Mouse (Mus musculus) kidney, postnatal 10 days (tissue): ENCODE measurements at regions not wholly inside any gene's neighbourhood (a gene's known extent, or its start where the extent isn't known, plus 50 kb on each side); places are given as distances from the start of the nearest gene placed in this dataset.

Source experiments
- DNase-seq: peaks from one replicate; pipeline ENCODE4 v3.0.0; 2021; ENCODE audit warnings: mixed read lengths

DNA sequence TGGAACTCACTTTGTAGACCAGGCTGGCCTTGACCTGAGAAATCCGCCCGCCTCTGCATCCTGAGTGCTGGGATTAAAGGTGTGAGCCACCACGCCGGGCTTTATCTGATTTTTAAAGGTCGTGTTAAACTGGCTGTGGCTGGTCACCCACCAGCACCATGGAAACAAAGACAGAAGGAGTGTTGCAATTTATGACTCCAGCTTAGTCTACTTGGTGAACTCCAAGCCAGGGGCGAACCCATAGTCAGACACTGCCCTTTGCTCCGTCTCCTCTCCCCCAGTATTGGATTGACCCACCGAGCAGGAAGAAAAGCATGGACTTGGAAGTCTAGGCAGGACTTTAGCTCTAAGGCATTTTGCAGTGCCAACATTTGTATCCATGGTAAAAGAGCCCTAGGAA, 86.5 kb upstream of the Fam3c start:
- DNase-seq = no peak

DNA sequence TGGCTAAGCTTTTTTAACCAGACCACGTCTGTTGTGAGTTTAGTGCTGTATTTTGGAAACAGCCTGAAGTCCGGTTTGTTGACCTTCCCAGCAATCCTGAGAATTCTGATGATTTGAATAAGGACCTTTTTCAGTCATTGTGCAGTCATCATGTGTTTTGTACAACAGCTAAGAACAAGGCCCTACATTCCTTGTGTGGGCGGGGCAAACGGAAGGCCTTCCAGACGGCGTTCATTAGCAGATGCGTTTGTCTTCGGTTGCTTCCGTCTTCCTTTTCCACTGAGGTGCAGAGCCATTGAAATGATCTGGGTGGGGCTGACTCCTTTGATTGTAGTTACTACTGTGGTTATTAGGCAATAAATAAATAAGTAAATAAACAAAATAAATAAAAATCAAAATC, 83.8 kb upstream of the Fam3c start:
- DNase-seq = no peak

DNA sequence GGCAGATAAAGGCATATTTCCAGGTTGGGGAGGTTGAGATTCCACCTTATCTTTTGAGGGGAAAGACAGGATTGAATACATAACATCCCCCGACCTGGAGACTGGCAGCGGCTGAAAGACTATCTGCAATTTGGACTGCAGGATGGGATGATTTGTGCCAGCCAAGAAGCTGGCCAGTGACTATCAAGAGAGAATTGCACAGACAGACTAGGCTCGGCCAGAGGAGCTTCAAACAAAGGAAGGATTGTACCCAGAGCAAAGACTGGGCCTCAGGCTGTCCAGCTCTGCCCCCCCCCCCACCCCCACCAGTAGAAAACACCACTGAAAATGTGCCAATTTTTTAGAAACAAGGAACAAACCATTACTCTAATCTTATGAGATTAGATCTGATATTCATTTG, 73.0 kb upstream of the Fam3c start:
- DNase-seq = no peak

DNA sequence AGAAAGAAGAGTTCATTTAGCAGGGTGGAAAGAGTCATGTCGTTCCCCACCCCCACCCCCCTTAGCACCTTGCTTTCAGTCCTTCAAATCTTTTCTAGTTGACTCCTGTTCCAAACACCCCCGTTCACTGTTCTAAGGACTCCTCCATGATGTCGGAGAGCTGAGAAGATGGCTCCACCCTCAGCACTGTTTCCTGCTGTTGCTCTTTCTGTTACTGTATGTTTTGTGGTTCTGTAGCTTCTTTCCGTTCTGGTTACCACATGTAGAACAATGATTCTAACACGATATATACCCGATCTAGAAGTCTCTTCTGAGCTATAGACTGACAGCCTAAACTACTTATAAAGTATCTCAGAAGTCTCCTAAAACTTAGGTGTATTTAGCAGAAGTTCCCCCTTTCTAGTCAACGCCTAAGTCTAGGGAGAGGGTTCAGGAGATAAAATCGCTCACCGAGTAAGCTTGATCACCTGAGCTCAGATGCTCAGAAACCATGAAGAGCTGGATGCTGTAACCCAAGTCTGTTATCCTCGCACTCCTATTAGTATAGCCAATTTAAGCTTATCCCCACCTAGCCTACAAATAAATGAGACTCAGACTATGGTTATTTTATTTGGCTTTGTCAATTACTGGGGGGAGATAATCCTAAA, 68.2 kb upstream of the Fam3c start:
- DNase-seq = no peak

DNA sequence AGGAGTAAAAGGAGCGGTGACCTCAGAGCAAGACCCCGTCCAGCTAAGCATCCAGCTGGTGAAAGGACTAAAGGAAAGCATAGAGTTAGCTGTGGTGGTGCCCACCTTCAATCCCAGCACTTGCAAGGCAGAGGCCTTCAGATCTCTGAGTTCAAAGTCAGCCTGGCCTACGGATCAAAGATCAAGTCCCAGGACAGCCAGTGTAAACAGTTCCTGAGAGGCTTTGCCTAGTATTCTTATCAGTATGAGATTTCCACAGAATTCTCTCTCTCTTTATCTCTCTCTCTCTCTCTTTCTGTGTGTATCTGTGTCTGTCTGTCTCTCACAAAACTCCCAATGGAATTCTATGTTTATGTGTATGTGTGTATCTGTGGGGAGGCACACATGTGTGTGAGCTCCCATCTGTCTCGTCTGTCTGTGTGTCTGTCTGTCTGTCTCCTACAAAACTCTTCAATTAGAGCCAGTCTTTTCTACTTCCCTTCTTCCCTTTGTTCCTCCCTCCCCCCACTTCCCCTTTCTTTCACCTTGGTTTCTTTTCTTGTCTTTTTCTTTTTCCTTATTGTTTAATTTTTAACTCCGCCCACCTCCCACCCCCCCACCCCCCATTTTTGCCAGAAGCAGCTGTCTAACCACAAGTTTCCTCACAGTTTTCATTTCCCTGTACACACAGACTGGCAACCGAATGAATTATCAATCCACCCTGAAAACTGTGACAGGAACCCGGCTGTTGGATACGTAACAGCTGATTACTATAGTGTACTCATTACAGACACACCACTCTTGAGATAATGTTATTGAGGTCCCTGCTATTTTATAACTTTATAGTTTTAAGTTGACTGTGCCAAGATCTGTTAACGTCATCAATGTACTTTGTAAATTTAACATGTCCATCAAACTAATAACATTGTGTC, 67.3 kb upstream of the Fam3c start:
- no peak for DNase-seq

DNA sequence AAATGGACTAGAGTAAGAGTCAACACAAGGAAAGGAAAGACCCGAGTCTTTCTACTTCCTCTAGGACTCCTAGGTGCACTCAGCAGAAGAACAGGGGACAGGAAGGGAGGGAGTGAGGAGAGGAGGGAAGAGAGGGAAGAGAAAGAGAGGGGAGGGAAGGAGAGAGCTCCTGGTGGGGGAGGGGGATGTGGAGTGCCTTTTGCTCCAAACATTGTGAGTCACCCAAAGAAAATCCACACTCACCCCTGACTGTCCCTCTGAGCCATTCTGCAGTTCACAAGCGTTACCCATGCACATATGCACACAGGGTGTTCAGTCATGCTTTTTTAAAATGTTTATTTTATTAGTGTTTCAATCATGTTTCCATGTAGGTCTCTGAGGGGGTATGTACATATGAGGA, 65.5 kb upstream of the Fam3c start:
- DNase-seq = no peak

DNA sequence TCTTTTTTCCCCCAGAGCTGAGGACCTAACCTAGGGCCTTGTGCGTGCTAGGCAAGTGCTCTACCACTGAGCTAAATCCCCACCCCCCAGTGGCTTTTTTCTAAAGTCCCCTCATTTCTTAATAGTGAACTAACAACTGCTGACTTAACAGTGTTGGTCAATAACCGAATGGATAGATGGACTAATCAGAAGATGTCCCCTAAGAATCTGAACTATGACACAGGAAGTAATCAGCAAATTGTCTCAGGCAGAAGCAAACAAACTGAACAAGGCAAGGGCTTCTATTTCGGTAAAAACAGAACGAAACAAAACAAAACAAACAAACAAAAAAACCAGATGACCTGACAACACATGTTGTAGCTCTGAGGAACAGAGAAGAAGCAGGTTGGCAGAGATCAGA, 62.2 kb upstream of the Fam3c start:
- DNase-seq = no peak

DNA sequence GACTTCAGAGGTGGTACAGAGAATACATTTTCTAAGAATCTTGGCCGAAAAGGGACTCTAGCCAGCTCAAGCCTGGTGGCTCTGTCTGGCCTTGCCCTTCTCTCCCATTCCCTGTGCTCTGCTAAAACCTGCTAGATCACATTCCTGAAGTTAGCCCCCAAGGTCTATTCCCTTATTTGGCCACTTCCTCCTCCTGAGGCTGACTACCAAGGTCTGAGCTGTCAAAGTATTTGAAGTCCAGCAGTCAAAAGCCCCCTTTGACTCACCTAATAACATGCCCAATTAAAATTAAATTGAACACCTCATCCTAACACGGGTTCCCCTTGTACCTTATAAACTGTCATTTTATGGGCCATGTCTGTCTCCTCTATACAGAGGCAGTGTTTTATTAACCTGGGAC, 61.1 kb upstream of the Fam3c start:
- peak; percentile 31 for DNase-seq

DNA sequence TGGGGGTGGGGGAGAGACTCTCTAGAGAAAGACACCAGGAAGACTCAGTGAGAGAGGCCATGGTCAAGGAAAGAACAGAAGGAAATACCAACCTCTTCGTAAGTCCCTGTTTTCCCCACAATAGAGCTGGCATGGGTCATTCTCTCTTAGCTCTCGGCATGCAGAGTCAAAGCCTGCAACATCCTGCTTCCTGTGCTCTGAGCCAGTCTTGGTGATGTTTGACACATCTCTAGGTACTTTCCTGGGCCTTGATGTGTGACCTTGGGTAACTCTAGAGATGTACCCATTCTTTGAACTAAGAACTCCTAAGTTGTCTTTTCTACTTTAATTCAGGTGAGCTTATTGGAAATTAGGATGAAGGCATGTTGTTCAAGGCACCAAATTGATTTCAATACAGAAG, 55.8 kb upstream of the Fam3c start:
- no peak for DNase-seq

DNA sequence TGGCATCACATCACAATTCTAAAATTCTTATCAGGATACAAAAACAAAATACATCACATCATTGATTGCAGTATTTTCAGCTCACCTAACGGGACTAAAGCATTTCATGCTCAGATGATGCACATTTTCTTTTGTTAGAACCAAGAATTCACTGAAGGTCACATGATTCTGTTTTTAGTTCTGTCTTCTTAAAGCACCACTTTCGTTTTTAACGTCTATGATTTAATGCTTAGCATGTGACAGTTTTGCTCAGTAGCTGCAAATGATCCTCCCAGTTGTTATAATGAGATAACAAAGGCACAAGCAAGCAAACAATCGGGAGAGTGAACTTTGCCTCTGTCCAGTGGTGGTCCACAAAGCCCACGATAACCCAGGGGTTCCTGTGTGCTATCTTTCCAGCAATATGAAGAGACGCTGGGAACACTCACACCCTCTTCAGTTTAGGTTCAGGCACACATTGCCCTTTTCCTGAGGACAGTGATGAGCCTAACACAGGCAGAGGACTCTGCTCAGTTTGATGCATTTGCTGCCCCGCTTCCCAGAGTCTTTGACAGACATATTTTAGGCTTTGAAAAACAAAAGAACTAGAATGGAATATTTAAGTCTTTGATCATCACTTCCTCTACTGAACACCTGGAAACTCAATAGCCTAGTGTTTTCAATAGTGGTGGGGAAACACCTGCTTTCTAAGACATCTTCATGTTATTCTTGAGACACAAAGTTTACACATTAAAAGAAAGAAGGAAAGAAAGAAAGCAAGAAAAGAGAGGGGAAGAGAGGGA, 53.0 kb upstream of the Fam3c start:
- no peak for DNase-seq
